Mouse (Mus musculus): ENCODE measurements at regions not wholly inside any gene's neighbourhood (a gene's known extent, or its start where the extent isn't known, plus 50 kb on each side); places are given as distances from the start of the nearest gene placed in this dataset.

DNA sequence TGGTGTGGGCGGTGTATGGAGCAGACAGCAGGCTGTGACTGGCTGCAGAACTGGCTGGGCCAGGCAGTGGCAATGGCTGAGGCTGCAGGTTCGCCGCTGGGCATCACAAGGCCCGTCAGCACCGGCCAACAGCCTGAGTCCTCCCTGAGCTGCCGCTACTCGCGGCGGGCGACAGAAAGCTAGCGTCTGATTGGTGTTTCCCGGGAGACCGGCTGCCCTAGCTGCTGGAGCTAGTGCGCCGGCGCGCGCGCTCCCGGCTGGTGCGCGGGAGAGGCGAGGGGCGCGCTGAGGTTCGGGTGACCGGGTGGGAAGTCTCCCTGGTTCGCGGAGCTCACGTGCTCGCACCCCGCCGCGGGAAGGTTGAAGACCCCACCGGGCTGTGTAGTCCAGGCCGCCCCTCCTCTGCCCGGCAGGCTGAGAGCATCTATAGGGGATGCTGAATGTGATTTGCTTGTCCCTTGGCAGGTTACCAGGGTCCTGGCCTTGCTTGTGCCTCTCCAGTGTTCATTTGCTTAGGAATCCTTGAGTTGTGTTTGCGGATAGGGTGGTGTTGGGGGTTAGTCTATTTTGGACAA, 241.2 kb downstream of the Mef2c start:
- TF ChIP-seq CTCF (IDR thresholded peaks at IDR 0.05; ENCODE audit: low read depth, low read length) (no peak), EP300 (IDR thresholded peaks at IDR 0.05; ENCODE audit: insufficient read depth, low read depth, low read length) (no peak), POLR2A (IDR thresholded peaks at IDR 0.05; ENCODE audit: insufficient read depth, low read length) (peak; percentile 22)

Measured in ES-Bruce4 (cell line).